Mouse (Mus musculus) left cerebral cortex, adult 18-20 months (tissue): ENCODE measurements around the gene Stk10. TPM values are rescaled to one million over a fixed set of nuclear protein-coding genes. Genes with fewer than 3 reads are reported as not detected.
"Not testable (repeated sequence)": the region's sequence is repeated elsewhere in the genome, so short reads cannot be mapped to it uniquely, and the experiment has no call there.

Experiments
- DNase-seq, 2 experiments: peaks; one replicate each; pipeline ENCODE4 v3.0.0; 2021 to 2022; ENCODE audit warnings: low spot score in 2 of 2, mixed read lengths in 1 of 2
- total RNA-seq, 2 experiments: library from RNA; stranded (reverse); gene quantifications; 2 replicates each; pipeline ENCODE4 v1.2.3; 2021

The Stk10 gene
- total RNA-seq, 2 experiments from 2014 or later: 8.4 to 9.5 TPM

GRCm38 (mm10) chr11:32593081-32593480 is 60.0 kb downstream of the Stk10 start:
- no peak for DNase-seq

GRCm38 (mm10) chr11:32594122-32594521 is 61.0 kb downstream of the Stk10 start:
- DNase-seq: no peak

- DNase-seq: no peak
These were observed 67.3 kb downstream of the Stk10 start for GRCm38 (mm10) chr11:32600371-32600770.

- no peak for DNase-seq
These were observed 68.6 kb downstream of the Stk10 start for GRCm38 (mm10) chr11:32601528-32602323.

GRCm38 (mm10) chr11:32604663-32605062 is 71.6 kb downstream of the Stk10 start:
- DNase-seq: no peak

GRCm38 (mm10) chr11:32605131-32605860 is 72.2 kb downstream of the Stk10 start:
- DNase-seq: no peak

GRCm38 (mm10) chr11:32605907-32606306 is 72.8 kb downstream of the Stk10 start:
- DNase-seq: no peak

- DNase-seq: no peak
These were observed 74.2 kb downstream of the Stk10 start for GRCm38 (mm10) chr11:32607319-32607718.

- DNase-seq: no peak
These were observed 77.5 kb downstream of the Stk10 start for GRCm38 (mm10) chr11:32610616-32611015.

GRCm38 (mm10) chr11:32612304-32612703 is 79.2 kb downstream of the Stk10 start:
- no peak for DNase-seq

GRCm38 (mm10) chr11:32614463-32614862 is 81.4 kb downstream of the Stk10 start:
- DNase-seq: no peak

GRCm38 (mm10) chr11:32615561-32615960 is 82.5 kb downstream of the Stk10 start:
- no peak for DNase-seq

GRCm38 (mm10) chr11:32616091-32616490 is 83.0 kb downstream of the Stk10 start:
- no peak for DNase-seq

- no peak for DNase-seq
These were observed 84.9 kb downstream of the Stk10 start for GRCm38 (mm10) chr11:32618036-32618435.

GRCm38 (mm10) chr11:32618641-32619040 is 85.5 kb downstream of the Stk10 start:
- not testable (repeated sequence) for DNase-seq

- DNase-seq: no peak
These were observed 86.2 kb downstream of the Stk10 start for GRCm38 (mm10) chr11:32619257-32619816.

- DNase-seq: no peak
These were observed 86.9 kb downstream of the Stk10 start for GRCm38 (mm10) chr11:32619866-32620456.

GRCm38 (mm10) chr11:32621831-32622478 is 88.8 kb downstream of the Stk10 start:
- DNase-seq: no peak

- no peak for DNase-seq
These were observed 89.5 kb downstream of the Stk10 start for GRCm38 (mm10) chr11:32622479-32623190.

GRCm38 (mm10) chr11:32623236-32623635 is 90.1 kb downstream of the Stk10 start:
- no peak for DNase-seq

- DNase-seq: no peak
These were observed 90.8 kb downstream of the Stk10 start for GRCm38 (mm10) chr11:32623912-32624311.
